ENCODE assay signal across 16 mouse cellular contexts in the genomic region with DNA sequence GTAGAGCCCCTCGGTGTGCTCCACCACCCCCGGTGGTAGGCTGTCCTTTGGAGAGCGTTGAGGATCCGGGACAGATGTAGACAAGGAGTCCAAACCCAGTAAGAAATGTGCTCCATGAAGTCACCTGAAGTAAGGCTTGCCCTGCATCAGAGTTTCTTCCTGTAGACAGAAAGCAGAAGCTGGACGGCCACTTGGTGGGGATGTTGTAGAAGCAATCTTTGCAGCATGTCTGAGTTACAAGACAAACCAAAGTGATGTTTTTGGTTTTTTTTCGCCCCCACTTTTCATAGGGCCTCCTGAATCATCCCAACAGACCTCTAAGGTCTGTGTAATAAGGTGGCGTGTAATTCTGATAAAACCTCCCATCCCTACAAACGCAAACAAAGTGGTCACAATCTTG. TPM values are rescaled to one million over a fixed set of nuclear protein-coding genes. Genes with fewer than 3 reads are reported as not detected.
DNase-seq lines count a peak whose midpoint lies in the region; ATAC-seq and TF ChIP-seq lines count a peak whose summit lies in the region.
"Had no signal": no experiment of that assay in that cellular context is flagged by ENCODE, and none has a peak within 500 bp of the region (broad histone marks: within the 10 kb centered on the region; RNA-seq: fewer than 3 reads in every experiment).

No protein-coding gene starts in this region.

- H3K9ac ChIP-seq in embryonic facial prominence, embryonic 14.5 days (ENCODE audit: low read depth, low read length): no peak overlapping the region
- H3K9ac ChIP-seq in midbrain, postnatal 0 days (replicated peaks; ENCODE audit: low read length, poor library complexity, severe bottlenecking): no peak overlapping the region
- H3K9ac ChIP-seq in midbrain, embryonic 15.5 days: no peak overlapping the region
- H3K9ac ChIP-seq: hindbrain, embryonic 12.5 days; liver, embryonic 12.5 days; midbrain, embryonic 12.5 days had no signal

- 87% methylated on average over 8 of the region's 8 CpGs for WGBS in embryonic facial prominence, embryonic 14.5 days
- WGBS in embryonic facial prominence, embryonic 10.5 days: 94% methylated on average over 8 of the region's 8 CpGs
- 91% methylated on average over 8 of the region's 8 CpGs for WGBS in midbrain, postnatal 0 days
- 94% methylated on average over 8 of the region's 8 CpGs for WGBS in midbrain, embryonic 15.5 days

- H3K4me2 ChIP-seq in embryonic facial prominence, embryonic 14.5 days (ENCODE audit: low read depth, low read length): no peak overlapping the region
- no peak overlapping the region for H3K4me2 ChIP-seq in midbrain, postnatal 0 days (ENCODE audit: low read depth, low read length, poor library complexity, severe bottlenecking)
- no peak overlapping the region for H3K4me2 ChIP-seq in midbrain, embryonic 15.5 days
- H3K4me2 ChIP-seq: hindbrain, embryonic 12.5 days; liver, embryonic 12.5 days; midbrain, embryonic 12.5 days had no signal

- H3K4me1 ChIP-seq in embryonic facial prominence, embryonic 14.5 days (ENCODE audit: control insufficient read depth, insufficient read depth, low read length): no peaks in the 10 kb centered on the region
- H3K4me1 ChIP-seq in embryonic facial prominence, embryonic 10.5 days: no peaks in the 10 kb centered on the region
- H3K4me1 ChIP-seq in midbrain, postnatal 0 days (ENCODE audit: insufficient read depth, low read length): no peaks in the 10 kb centered on the region
- no peaks in the 10 kb centered on the region for H3K4me1 ChIP-seq in midbrain, embryonic 15.5 days
- H3K4me1 ChIP-seq: hindbrain, embryonic 12.5 days; liver, embryonic 12.5 days; midbrain, embryonic 12.5 days had no signal

- H3K27ac ChIP-seq in embryonic facial prominence, embryonic 14.5 days (replicated peaks; ENCODE audit: low read depth, low read length): no peak overlapping the region
- H3K27ac ChIP-seq in embryonic facial prominence, embryonic 10.5 days (replicated peaks): no peak overlapping the region
- H3K27ac ChIP-seq in midbrain, postnatal 0 days (ENCODE audit: low read depth, low read length): no peak overlapping the region
- H3K27ac ChIP-seq in midbrain, embryonic 15.5 days: no peak overlapping the region
- H3K27ac ChIP-seq: hindbrain, embryonic 12.5 days; liver, embryonic 12.5 days; midbrain, embryonic 12.5 days had no signal

- peak; percentile 66 for DNase-seq in embryonic facial prominence, embryonic 14.5 days (ENCODE audit: low spot score)
- no peak for DNase-seq in embryonic facial prominence, embryonic 10.5 days (ENCODE audit: low spot score)
- DNase-seq in kidney, postnatal 10 days: peak; percentile 68
- DNase-seq in kidney, postnatal 14 days: no peak
- DNase-seq in midbrain, postnatal 0 days (ENCODE audit: low spot score): peak; percentile 68
- peak; percentile 32 for DNase-seq in brain, adult 2 months (ENCODE audit: low read depth, low spot score)
- DNase-seq in gastrocnemius, postnatal 10 days: no peak
- DNase-seq: cerebellum, adult 8-10 months; kidney, adult 9 months; lung, postnatal 14 days; spleen, adult 18-20 months had no signal

- no peaks in the 10 kb centered on the region for H3K27me3 ChIP-seq in embryonic facial prominence, embryonic 14.5 days (replicated peaks; ENCODE audit: control insufficient read depth, insufficient read depth, low read length)
- no peaks in the 10 kb centered on the region for H3K27me3 ChIP-seq in embryonic facial prominence, embryonic 10.5 days (replicated peaks; ENCODE audit: low read depth, poor library complexity, severe bottlenecking)
- no peaks in the 10 kb centered on the region for H3K27me3 ChIP-seq in midbrain, postnatal 0 days (ENCODE audit: insufficient read depth, low read length)
- H3K27me3 ChIP-seq in midbrain, embryonic 15.5 days (replicated peaks): no peaks in the 10 kb centered on the region
- H3K27me3 ChIP-seq: hindbrain, embryonic 12.5 days; liver, embryonic 12.5 days; midbrain, embryonic 12.5 days had no signal

- peak; percentile 75 for TF ChIP-seq CTCF in midbrain, postnatal 0 days (IDR thresholded peaks at IDR 0.05)

- no peaks in the 10 kb centered on the region for H3K9me3 ChIP-seq in embryonic facial prominence, embryonic 14.5 days (ENCODE audit: control insufficient read depth, low read length)
- no peaks in the 10 kb centered on the region for H3K9me3 ChIP-seq in embryonic facial prominence, embryonic 10.5 days
- no peaks in the 10 kb centered on the region for H3K9me3 ChIP-seq in midbrain, postnatal 0 days (ENCODE audit: low read length)
- H3K9me3 ChIP-seq in midbrain, embryonic 15.5 days: no peaks in the 10 kb centered on the region
- H3K9me3 ChIP-seq: liver, embryonic 12.5 days; midbrain, embryonic 12.5 days had no signal

- no peak overlapping the region for H3K4me3 ChIP-seq in embryonic facial prominence, embryonic 14.5 days (ENCODE audit: low read depth, low read length)
- no peak overlapping the region for H3K4me3 ChIP-seq in embryonic facial prominence, embryonic 10.5 days
- no peak overlapping the region for H3K4me3 ChIP-seq in midbrain, postnatal 0 days (ENCODE audit: low read depth, low read length)
- H3K4me3 ChIP-seq in midbrain, embryonic 15.5 days: no peak overlapping the region
- H3K4me3 ChIP-seq: hindbrain, embryonic 12.5 days; liver, embryonic 12.5 days; midbrain, embryonic 12.5 days had no signal

- H3K36me3 ChIP-seq in embryonic facial prominence, embryonic 14.5 days (ENCODE audit: control insufficient read depth, insufficient read depth, low read length): peaks cover 23% of the 10 kb centered on the region
- peaks cover 72% of the 10 kb centered on the region for H3K36me3 ChIP-seq in embryonic facial prominence, embryonic 10.5 days (replicated peaks)
- peaks cover 16% of the 10 kb centered on the region for H3K36me3 ChIP-seq in midbrain, postnatal 0 days (ENCODE audit: insufficient read depth, low read length)
- peaks cover 18% of the 10 kb centered on the region; the same call in 1 of the 2 replicates for H3K36me3 ChIP-seq in midbrain, embryonic 15.5 days (replicated peaks)

- ATAC-seq in embryonic facial prominence, embryonic 14.5 days (ENCODE audit: low read depth): no peak
- no peak for ATAC-seq in midbrain, postnatal 0 days (ENCODE audit: low FRiP score)
- no peak; the same call in 1 of the 2 replicates for ATAC-seq in midbrain, embryonic 15.5 days (replicated peaks)
- ATAC-seq: liver, embryonic 12.5 days had no signal

RNA-seq across cellular contexts. Expression of a gene that starts 17.9 kb away (rescaled TPM):
- 11.7 and 16.2 TPM in 2 replicates for polyA plus RNA-seq in embryonic facial prominence, embryonic 14.5 days (2014; fragmentation: Nextera tagmentation; extraction: Ambion mirVana)
- polyA plus RNA-seq in embryonic facial prominence, embryonic 10.5 days (2016; fragmentation: Nextera tagmentation; extraction: Ambion mirVana): 13.4 and 14.7 TPM in 2 replicates
- 10.5 and 10.6 TPM in 2 replicates for total RNA-seq in midbrain, postnatal 0 days (2014; rRNA removed)
- polyA plus RNA-seq in midbrain, postnatal 0 days (2015; fragmentation: Nextera tagmentation; extraction: Ambion mirVana): 6.7 and 8.0 TPM in 2 replicates
- 9.2 and 10.6 TPM in 2 replicates for polyA plus RNA-seq in midbrain, embryonic 15.5 days (2015; fragmentation: Nextera tagmentation; extraction: Ambion mirVana)
- total RNA-seq in gastrocnemius, postnatal 10 days (2021): 10 to 100 TPM; 11.4 to 12.6 TPM

RNA-seq across cellular contexts. Expression of a gene that starts 17.9 kb away (rescaled TPM):
- 494 and 532 TPM in 2 replicates for polyA plus RNA-seq in embryonic facial prominence, embryonic 14.5 days (2014; fragmentation: Nextera tagmentation; extraction: Ambion mirVana)
- 782 and 839 TPM in 2 replicates for polyA plus RNA-seq in embryonic facial prominence, embryonic 10.5 days (2016; fragmentation: Nextera tagmentation; extraction: Ambion mirVana)
- 336 and 346 TPM in 2 replicates for total RNA-seq in midbrain, postnatal 0 days (2014; rRNA removed)
- polyA plus RNA-seq in midbrain, postnatal 0 days (2015; fragmentation: Nextera tagmentation; extraction: Ambion mirVana): 435 and 440 TPM in 2 replicates
- 484 and 504 TPM in 2 replicates for polyA plus RNA-seq in midbrain, embryonic 15.5 days (2015; fragmentation: Nextera tagmentation; extraction: Ambion mirVana)
- 100 to 1,000 TPM; 248 to 264 TPM for total RNA-seq in gastrocnemius, postnatal 10 days (2021)

RNA-seq across cellular contexts. Expression of a gene that starts 54.3 kb away (rescaled TPM):
- polyA plus RNA-seq in embryonic facial prominence, embryonic 14.5 days (2014; fragmentation: Nextera tagmentation; extraction: Ambion mirVana): 6.9 and 11.2 TPM in 2 replicates
- polyA plus RNA-seq in embryonic facial prominence, embryonic 10.5 days (2016; fragmentation: Nextera tagmentation; extraction: Ambion mirVana): 2.3 and 2.5 TPM in 2 replicates
- 27.5 and 34.3 TPM in 2 replicates for total RNA-seq in midbrain, postnatal 0 days (2014; rRNA removed)
- 25.1 and 25.9 TPM in 2 replicates for polyA plus RNA-seq in midbrain, postnatal 0 days (2015; fragmentation: Nextera tagmentation; extraction: Ambion mirVana)
- 14.3 and 15.7 TPM in 2 replicates for polyA plus RNA-seq in midbrain, embryonic 15.5 days (2015; fragmentation: Nextera tagmentation; extraction: Ambion mirVana)
- total RNA-seq in gastrocnemius, postnatal 10 days (2021): 10 to 100 TPM; 48.0 to 51.9 TPM
- total RNA-seq: neutrophil, adult 5-6 weeks had no signal

Comparison
In these comparisons a context has a peak if more than half of its experiments do, and no peak if none do; other contexts are left out.
1. DNase-seq: peak in embryonic facial prominence, embryonic 14.5 days (single experiment), kidney, postnatal 10 days (single experiment), midbrain, postnatal 0 days (single experiment) and brain, adult 2 months (single experiment); none in embryonic facial prominence, embryonic 10.5 days (single experiment), kidney, postnatal 14 days (single experiment) and gastrocnemius, postnatal 10 days (single experiment).